Mouse (Mus musculus) cortical plate, adult 2 months (tissue): Measurements from ENCODE around the gene Syt16.

Experiments used
- CTCF ChIP-seq: fragments of 200-500 bp; IDR thresholded peaks from 2 replicates; pipeline ENCODE4 v1.5.1; 2011; ENCODE audit warnings: mild to moderate bottlenecking, control low read depth, low read length; ENCODE audit not compliant: insufficient read depth; ENCODE audit errors: extremely low read depth
- POLR2A ChIP-seq: fragments of 200-500 bp; IDR thresholded peaks from 2 replicates; pipeline ENCODE4 v1.6.1; 2011; ENCODE audit warnings: mild to moderate bottlenecking, low read length, control low read depth; ENCODE audit not compliant: insufficient read depth; ENCODE audit errors: extremely low read depth

DNA sequence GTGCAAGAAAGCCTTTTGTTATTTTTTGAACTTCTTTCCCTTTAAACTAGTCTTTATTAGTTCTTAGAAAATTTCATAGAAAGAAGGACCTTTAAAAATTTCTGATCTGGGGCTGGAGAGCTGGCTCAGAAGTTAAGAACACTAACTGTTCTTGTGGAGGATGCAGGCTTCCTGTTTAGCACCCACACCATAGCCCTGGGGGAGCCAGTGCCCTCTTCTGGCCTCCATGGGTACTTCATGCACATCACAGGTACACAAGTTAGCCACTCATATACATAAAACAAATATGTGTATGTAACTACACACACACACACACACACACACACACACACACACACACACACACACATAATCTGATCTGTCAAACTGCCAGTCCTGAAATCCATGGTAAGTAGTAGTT lies 7.9 kb upstream of the Syt16 start:
- no peak for TF ChIP-seq POLR2A
- TF ChIP-seq CTCF, result peak; percentile 38
